Mouse (Mus musculus): ENCODE measurements around the gene Trmt5. TPM values are rescaled to one million over a fixed set of nuclear protein-coding genes. Genes with fewer than 3 reads are reported as not detected.
A peak's percentile ranks its signal among the peaks of the same experiment; 100 is the strongest.

Trmt5 gene
- total RNA-seq (2014; rRNA removed; ENCODE audit: low replicate concordance) = 5.6 and 8.6 TPM in 2 replicates
- polyA plus RNA-seq (2015; fragmentation: Nextera tagmentation; extraction: Ambion mirVana) = 21.2 and 26.6 TPM in 2 replicates

- Histone ChIP-seq H3K27me3 (ENCODE audit: control insufficient read depth, insufficient read depth, low read length) (no peaks in the 10 kb centered on the region), H3K36me3 (replicated peaks; ENCODE audit: control insufficient read depth, insufficient read depth, low read length) (peaks cover 7% of the 10 kb centered on the region), H3K9ac (replicated peaks; ENCODE audit: low read depth, low read length) (peak within 1 kb of the TSS; percentile 88), H3K27ac (ENCODE audit: low read depth) (peak within 1 kb of the TSS; percentile 85), H3K4me2 (ENCODE audit: low read depth, low read length) (peak within 1 kb of the TSS; percentile 87), H3K4me1 (ENCODE audit: control insufficient read depth, insufficient read depth) (peaks cover 17% of the 10 kb centered on the region), H3K9me3 (replicated peaks; ENCODE audit: control insufficient read depth, low read length) (no peaks in the 10 kb centered on the region), H3K4me3 (ENCODE audit: low read depth, low read length) (peak within 1 kb of the TSS; percentile 91)
- DNase-seq (ENCODE audit: low spot score) (peak; percentile 91), ATAC-seq (ENCODE audit: insufficient read depth, low read depth) (peak; percentile 92)
- no peak for TF ChIP-seq EP300 (IDR thresholded peaks at IDR 0.05; ENCODE audit: low read depth)
- TF ChIP-seq CTCF (IDR thresholded peaks at IDR 0.05; ENCODE audit: low read depth) = 0 out of 2 replicates have a peak, but pooled peaks have one; percentile 0
- under 1% methylated on average over 53 of the region's 53 CpGs for WGBS
Observed at GRCm38 (mm10) chr12:73286287-73287092, at the start of gene Trmt5, which contains the start of gene Slc38a6. TSS of gene Trmt5 (minus strand) at chr12:73286710. TSS of gene Slc38a6 (plus strand) at chr12:73286779.

- 46% methylated on average over 8 of the region's 8 CpGs for WGBS
- TF ChIP-seq EP300 (IDR thresholded peaks at IDR 0.05; ENCODE audit: low read depth) (no peak), CTCF (IDR thresholded peaks at IDR 0.05; ENCODE audit: low read depth) (no peak)
- ATAC-seq (ENCODE audit: insufficient read depth, low read depth) = no peak
Observed at GRCm38 (mm10) chr12:73334051-73334551, 47.6 kb upstream of the Trmt5 start.

GRCm38 (mm10) chr12:73332701-73333100, 46.2 kb upstream of the Trmt5 start:
- H3K4me2 ChIP-seq (ENCODE audit: low read depth, low read length) = no peak overlapping the region
- no peaks in the 10 kb centered on the region for H3K36me3 ChIP-seq (replicated peaks; ENCODE audit: control insufficient read depth, insufficient read depth, low read length)
- H3K27ac ChIP-seq (ENCODE audit: low read depth) = no peak overlapping the region
- WGBS = 88% methylated on average over 4 of the region's 4 CpGs
- DNase-seq (ENCODE audit: low spot score) (no peak), ATAC-seq (ENCODE audit: insufficient read depth, low read depth) (no peak)
- H3K27me3 ChIP-seq (ENCODE audit: control insufficient read depth, insufficient read depth, low read length) = no peaks in the 10 kb centered on the region
- H3K9me3 ChIP-seq (replicated peaks; ENCODE audit: control insufficient read depth, low read length) = no peaks in the 10 kb centered on the region
- TF ChIP-seq EP300 (IDR thresholded peaks at IDR 0.05; ENCODE audit: low read depth) = no peak
- no peak for TF ChIP-seq CTCF (IDR thresholded peaks at IDR 0.05; ENCODE audit: low read depth)
- H3K4me1 ChIP-seq (ENCODE audit: control insufficient read depth, insufficient read depth) = no peaks in the 10 kb centered on the region
- no peak overlapping the region for H3K4me3 ChIP-seq (ENCODE audit: low read depth, low read length)
- no peak overlapping the region for H3K9ac ChIP-seq (replicated peaks; ENCODE audit: low read depth, low read length)

More at GRCm38 (mm10) chr12:73334051-73334551, 47.6 kb upstream of the Trmt5 start:
- H3K4me1 ChIP-seq (ENCODE audit: control insufficient read depth, insufficient read depth) = no peaks in the 10 kb centered on the region
- H3K4me2 ChIP-seq (ENCODE audit: low read depth, low read length) = no peak overlapping the region
- H3K36me3 ChIP-seq (replicated peaks; ENCODE audit: control insufficient read depth, insufficient read depth, low read length) = no peaks in the 10 kb centered on the region
- H3K9me3 ChIP-seq (replicated peaks; ENCODE audit: control insufficient read depth, low read length) = no peaks in the 10 kb centered on the region
- H3K27me3 ChIP-seq (ENCODE audit: control insufficient read depth, insufficient read depth, low read length) = no peaks in the 10 kb centered on the region
- no peak for DNase-seq (ENCODE audit: low spot score)
- no peak overlapping the region for H3K27ac ChIP-seq (ENCODE audit: low read depth)
- H3K4me3 ChIP-seq (ENCODE audit: low read depth, low read length) = no peak overlapping the region
- H3K9ac ChIP-seq (replicated peaks; ENCODE audit: low read depth, low read length) = no peak overlapping the region

GRCm38 (mm10) chr12:73330236-73330635, 43.7 kb upstream of the Trmt5 start:
- DNase-seq (ENCODE audit: low spot score) (no peak), ATAC-seq (ENCODE audit: insufficient read depth, low read depth) (no peak)
- no peak for TF ChIP-seq EP300 (IDR thresholded peaks at IDR 0.05; ENCODE audit: low read depth)
- TF ChIP-seq CTCF (IDR thresholded peaks at IDR 0.05; ENCODE audit: low read depth) = no peak
- Histone ChIP-seq H3K27me3 (ENCODE audit: control insufficient read depth, insufficient read depth, low read length) (no peaks in the 10 kb centered on the region), H3K4me1 (ENCODE audit: control insufficient read depth, insufficient read depth) (peaks cover 12% of the 10 kb centered on the region), H3K4me3 (ENCODE audit: low read depth, low read length) (no peak overlapping the region), H3K36me3 (replicated peaks; ENCODE audit: control insufficient read depth, insufficient read depth, low read length) (no peaks in the 10 kb centered on the region), H3K9ac (replicated peaks; ENCODE audit: low read depth, low read length) (no peak overlapping the region), H3K27ac (ENCODE audit: low read depth) (0 out of 2 replicates have a peak overlapping the region, but pooled peaks have one; percentile 9), H3K9me3 (replicated peaks; ENCODE audit: control insufficient read depth, low read length) (no peaks in the 10 kb centered on the region), H3K4me2 (ENCODE audit: low read depth, low read length) (no peak overlapping the region)
- 70% methylated on average over 7 of the region's 7 CpGs for WGBS

- Histone ChIP-seq H3K9ac (replicated peaks; ENCODE audit: low read depth, low read length) (no peak overlapping the region), H3K36me3 (replicated peaks; ENCODE audit: control insufficient read depth, insufficient read depth, low read length) (no peaks in the 10 kb centered on the region), H3K27me3 (ENCODE audit: control insufficient read depth, insufficient read depth, low read length) (no peaks in the 10 kb centered on the region), H3K27ac (ENCODE audit: low read depth) (no peak overlapping the region), H3K4me2 (ENCODE audit: low read depth, low read length) (no peak overlapping the region), H3K4me3 (ENCODE audit: low read depth, low read length) (no peak overlapping the region), H3K9me3 (replicated peaks; ENCODE audit: control insufficient read depth, low read length) (no peaks in the 10 kb centered on the region), H3K4me1 (ENCODE audit: control insufficient read depth, insufficient read depth) (peaks cover 15% of the 10 kb centered on the region)
- DNase-seq (ENCODE audit: low spot score) = no peak
- 63% methylated on average over 4 of the region's 4 CpGs for WGBS
- ATAC-seq (ENCODE audit: insufficient read depth, low read depth) = no peak
- TF ChIP-seq EP300 (IDR thresholded peaks at IDR 0.05; ENCODE audit: low read depth) (no peak), CTCF (IDR thresholded peaks at IDR 0.05; ENCODE audit: low read depth) (no peak)
Observed at GRCm38 (mm10) chr12:73328448-73329167, 42.1 kb upstream of the Trmt5 start.

All from heart, postnatal 0 days (tissue).